Mouse (Mus musculus) midbrain, embryonic 10.5 days (tissue): ENCODE measurements around the gene CN725425. TPM values are rescaled to one million over a fixed set of nuclear protein-coding genes. Genes with fewer than 3 reads are reported as not detected.

ENCODE experiments used
- DNase-seq: peaks from one replicate; pipeline ENCODE4 v3.0.0-alpha.2; 2017; ENCODE audit warnings: low spot score
- H3K27ac ChIP-seq: fragments of 300-500 bp; sonication (generic); replicated peaks from 2 replicates; pipeline ENCODE4 v1.5.1; 2016; ENCODE audit warnings: mild to moderate bottlenecking
- H3K27me3 ChIP-seq: fragments of 300-500 bp; sonication (generic); 2 replicates; pipeline ENCODE4 v1.6.1; 2016; ENCODE audit warnings: low read depth, mild to moderate bottlenecking; ENCODE audit not compliant: poor library complexity, severe bottlenecking
- H3K36me3 ChIP-seq: fragments of 300-500 bp; sonication (generic); 2 replicates; pipeline ENCODE4 v1.6.1; 2016; ENCODE audit warnings: mild to moderate bottlenecking, moderate library complexity
- H3K4me1 ChIP-seq: fragments of 300-500 bp; sonication (generic); 2 replicates; pipeline ENCODE4 v1.6.1; 2016
- H3K4me3 ChIP-seq: fragments of 300-500 bp; sonication (generic); 2 replicates; pipeline ENCODE4 v1.5.1; 2016; ENCODE audit warnings: mild to moderate bottlenecking, moderate library complexity
- H3K9me3 ChIP-seq: fragments of 300-500 bp; sonication (generic); replicated peaks from 2 replicates; pipeline ENCODE4 v1.6.1; 2016; ENCODE audit warnings: mild to moderate bottlenecking
- WGBS: fragments of 180-500 bp; shearing (Covaris S2); methylation state at CpG from one replicate; pipeline ENCODE4 v1.1.7; 2016; 5-methylcytosine and 5-hydroxymethylcytosine counted together
- polyA plus RNA-seq: library from polyadenylated mRNA; unstranded; fragments of >200 nt; fragmentation: Nextera tagmentation; extraction: Ambion mirVana; gene quantifications from 2 replicates; pipeline ENCODE4 v1.2.1, GENCODE M21; 2016

Gene CN725425
- polyA plus RNA-seq, 1 experiment from 2014 or later: not detected

DNA sequence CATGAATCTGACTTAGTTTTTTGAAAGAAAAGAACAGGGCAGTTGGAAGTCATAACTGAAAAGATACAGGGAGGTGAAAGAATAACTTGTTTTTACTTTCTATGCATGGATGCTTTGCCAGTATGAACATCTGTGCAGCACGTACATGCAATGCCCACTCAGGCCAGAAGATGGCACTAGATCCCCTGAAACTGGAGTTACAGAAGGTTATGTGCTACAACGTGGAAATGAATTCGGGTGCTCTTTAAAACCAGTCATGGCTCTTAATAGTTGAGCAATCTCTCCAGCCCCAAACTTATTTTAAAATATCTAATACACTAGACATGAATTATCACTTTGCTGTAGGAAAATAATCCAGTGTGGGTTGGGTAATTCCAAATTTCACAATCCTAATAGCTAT is 102.1 kb downstream of the CN725425 start:
- Histone ChIP-seq H3K36me3 (no peaks in the 10 kb centered on the region), H3K27ac (no peak overlapping the region), H3K27me3 (peaks cover 10% of the 10 kb centered on the region), H3K4me1 (no peaks in the 10 kb centered on the region), H3K9me3 (no peaks in the 10 kb centered on the region), H3K4me3 (no peak overlapping the region)
- 16% methylated on average over 3 of the region's 3 CpGs for WGBS
- DNase-seq: peak; percentile 82

DNA sequence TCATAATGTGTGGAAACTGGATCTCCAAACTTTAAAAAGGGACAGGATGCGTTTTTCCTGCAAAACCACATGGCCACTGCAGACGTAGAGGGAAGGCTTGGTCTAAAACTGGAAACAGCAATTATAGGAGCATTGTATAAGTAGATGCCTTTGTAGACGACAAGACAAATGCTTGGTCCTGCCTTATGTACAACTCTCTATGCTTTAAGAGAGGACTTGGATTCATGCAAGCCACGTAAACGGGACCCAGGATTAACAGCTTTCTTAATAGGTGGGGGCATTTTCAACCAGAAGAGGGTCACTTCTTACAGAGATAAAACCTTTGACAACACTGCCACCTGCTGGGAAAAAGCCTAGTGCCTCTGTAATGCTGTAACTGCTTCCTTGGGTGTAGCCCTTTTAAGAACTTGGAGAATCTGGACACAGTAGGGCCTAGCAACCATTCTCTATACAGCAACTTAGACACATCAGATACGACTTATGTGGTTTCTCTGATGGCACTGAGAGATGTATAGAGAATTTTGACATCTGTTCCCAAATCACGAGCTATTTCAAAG is 105.1 kb downstream of the CN725425 start:
- no peak overlapping the region for H3K4me3 ChIP-seq
- H3K36me3 ChIP-seq: no peaks in the 10 kb centered on the region
- no peaks in the 10 kb centered on the region for H3K9me3 ChIP-seq
- H3K4me1 ChIP-seq: no peaks in the 10 kb centered on the region
- WGBS: 51% methylated on average over 7 of the region's 7 CpGs
- peaks cover 10% of the 10 kb centered on the region for H3K27me3 ChIP-seq
- DNase-seq: peak; percentile 58
- no peak overlapping the region for H3K27ac ChIP-seq

Other genes starting within 250 kb of the CN725425 start
- gene Kif21a, start 149.5 kb upstream of the CN725425 start, polyA plus RNA-seq: 42.5 and 50.1 TPM in 2 replicates
- gene Abcd2, start 7.7 kb upstream of the CN725425 start, polyA plus RNA-seq: 24.8 and 30.2 TPM in 2 replicates